Mouse (Mus musculus) CD4-positive naive resting alpha-beta T cell, adult 76 days (primary cell): ENCODE data around the gene Mpl. TPM values are rescaled to one million over a fixed set of nuclear protein-coding genes. Genes with fewer than 3 reads are reported as not detected.

ENCODE experiments used
- total RNA-seq: library from RNA; stranded (reverse); gene quantifications from one replicate; pipeline ENCODE4 v1.2.4, GENCODE M21; 2023

Gene Mpl
- 0.32 TPM for total RNA-seq

DNA sequence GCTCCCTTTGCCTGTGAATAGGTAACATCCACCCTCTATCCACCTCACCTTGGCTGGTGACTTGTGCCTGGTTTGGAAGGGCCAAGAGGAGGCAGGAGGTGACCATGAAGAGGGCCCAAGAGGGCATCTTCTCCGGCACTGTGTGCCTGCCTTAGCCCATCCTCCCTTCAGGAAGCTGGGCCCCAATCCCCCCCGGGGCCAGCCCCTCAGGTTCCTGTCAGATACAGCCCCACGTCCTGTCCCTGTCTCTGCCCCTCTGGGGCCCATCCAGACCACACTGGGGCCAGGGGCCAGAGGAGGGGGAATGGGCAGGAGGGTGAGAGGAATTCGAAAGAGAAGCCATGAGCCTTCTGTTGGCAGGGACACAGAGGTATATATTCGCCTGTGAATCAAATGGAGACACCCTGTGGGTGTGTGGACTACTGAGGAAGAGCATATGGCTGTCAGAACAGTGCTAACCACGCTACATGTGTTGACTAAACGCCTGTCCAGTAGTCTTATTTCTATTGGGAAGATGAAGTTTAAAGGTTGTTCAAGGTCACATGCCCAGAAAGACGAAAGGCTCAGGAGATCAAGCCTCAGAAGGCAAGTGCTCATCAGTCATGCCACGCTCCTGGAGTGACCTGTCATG lies at the start of gene Mpl:
Mpl (minus strand) TSS at position 169 of the 631 bp plus-strand sequence.

DNA sequence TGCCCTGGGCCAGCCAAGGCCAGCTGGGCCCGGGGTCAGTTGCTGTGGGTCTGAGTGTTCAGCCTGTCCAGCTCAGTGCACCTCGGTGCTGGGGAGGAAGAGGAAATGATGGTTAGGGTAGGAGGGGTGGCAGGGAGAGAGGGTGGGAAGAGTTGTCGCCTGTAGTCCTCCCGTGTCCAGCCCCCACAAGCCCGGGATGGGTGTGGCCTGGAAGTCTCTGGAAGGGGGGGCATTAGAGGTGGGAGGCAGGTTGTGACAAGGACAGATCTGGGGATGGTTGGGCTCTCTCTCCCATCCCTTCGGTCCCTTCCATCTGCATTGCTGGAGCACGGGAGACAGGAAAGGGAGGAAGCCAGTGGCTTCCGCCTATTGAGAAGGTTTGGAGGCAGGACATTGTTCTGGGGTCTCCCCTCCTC lies 32.4 kb upstream of the Mpl start, which contains the start of gene Tie1:
Tie1 (minus strand) TSS at position 345 of the 416 bp plus-strand sequence.

DNA sequence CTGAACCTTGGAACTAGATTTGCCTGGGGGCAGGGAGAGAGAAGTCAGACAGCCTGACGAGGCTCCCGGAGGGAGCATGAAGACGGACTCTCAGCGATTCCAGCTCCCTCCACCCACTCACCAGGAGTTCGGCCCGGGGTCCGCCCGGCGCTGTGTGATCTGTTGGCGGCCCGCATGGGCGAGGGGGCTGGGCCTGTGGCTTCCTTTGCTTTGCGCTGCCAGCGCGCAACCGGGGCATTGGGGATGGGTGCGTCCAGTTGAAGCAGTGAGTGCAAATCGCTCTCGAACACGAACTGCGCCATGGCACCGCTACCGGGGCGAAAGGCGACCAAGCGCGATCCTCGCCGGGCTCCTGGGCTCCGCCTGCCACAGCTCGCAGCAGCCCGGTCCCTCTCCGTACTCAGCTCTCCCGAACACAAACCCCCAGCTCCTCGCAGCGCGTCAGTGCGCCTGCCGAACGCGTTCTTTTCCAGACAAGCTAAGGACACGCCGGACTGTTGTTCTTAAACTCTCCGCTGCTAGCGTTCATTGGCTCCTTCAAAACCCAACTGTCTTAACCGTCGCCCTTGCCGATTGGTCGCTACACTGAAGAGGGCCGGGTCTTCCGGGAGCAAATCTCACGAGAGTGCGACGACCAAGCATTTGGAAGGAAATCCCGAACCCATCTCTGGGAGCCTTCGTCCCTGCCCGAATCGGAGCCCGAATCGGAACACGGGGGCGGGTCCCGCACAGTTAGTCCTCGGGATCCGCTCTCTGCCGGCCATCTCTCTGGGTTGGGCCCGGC lies 20.3 kb downstream of the Mpl start, which contains the start of gene Cdc20:
Cdc20 (minus strand) TSS at position 533 of the 784 bp plus-strand sequence.

DNA sequence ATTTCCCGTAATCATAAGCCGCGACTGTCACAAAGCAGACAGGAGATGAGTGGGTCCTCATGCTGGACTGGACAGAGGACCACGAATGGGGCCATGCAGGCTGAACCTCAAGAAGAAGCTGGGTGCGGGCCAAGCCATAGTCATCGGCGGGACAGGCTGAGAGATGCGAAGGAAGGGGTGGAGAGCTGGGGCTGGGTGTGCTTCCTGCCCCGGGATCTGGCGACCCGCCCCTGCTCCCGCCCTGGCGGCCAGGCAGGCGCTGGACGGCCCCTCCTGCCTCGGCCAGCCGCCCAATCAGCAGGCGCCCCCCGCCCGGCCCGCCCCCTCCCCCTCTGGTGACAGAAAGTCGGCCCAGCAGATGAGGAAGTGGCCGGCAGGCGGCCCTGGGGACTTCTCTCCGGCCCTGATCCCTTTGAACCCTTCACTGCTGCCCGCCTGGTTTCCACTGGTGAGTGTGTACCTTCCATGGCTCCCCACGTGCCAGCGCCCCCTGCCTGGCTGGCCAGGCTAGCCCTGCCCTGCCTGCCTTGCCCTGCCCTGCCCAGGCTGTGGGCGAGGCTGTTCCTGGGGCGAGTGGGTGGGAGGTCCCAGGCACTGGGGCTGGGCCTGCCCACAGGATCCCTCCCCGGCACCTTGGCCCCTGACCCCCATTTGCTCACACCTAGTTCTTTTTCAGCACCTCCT lies 29.4 kb downstream of the Mpl start, which contains the start of gene Elovl1:
Elovl1 (plus strand) TSS at position 326 of the 684 bp plus-strand sequence.

DNA sequence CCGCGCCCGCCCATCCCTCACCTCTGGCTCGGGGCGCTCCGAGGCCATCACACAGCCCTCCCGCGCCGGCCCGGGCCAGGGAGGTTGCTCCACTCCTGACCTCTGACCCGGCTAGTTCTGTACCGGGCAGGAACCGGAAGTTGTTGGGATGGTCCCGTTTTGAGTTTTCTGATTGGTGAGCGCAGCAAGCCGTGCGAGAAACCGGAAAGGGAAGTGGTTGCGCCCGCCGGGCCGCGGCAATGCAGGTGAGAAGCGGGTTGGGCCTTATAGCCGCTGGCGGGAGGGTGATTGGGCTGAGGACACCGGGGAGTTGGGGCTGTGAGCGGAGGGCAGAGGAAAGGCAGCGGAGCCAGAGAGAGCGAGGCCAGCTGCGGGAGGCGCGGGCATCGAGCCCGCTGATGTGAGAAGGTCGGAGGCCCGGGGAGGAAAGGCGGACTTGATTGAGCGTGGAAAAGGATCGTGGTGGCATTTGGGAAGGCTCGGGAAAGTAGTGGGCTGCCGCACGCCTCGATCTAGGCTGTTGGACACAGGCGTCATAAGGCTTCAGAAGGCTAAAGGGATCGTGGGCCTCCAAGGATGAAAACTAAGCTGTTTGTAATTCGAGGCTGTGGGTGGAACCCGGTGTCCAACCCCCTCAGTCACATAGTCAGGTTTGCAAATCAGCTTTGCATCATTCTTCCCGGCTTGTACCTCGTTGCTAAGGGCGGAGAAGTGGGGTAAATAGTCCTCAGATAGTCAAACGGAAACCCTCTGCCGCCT lies 48.0 kb downstream of the Mpl start, which contains the start of the genes Szt2 and Med8:
Szt2 (minus strand) TSS at position 132 of the 759 bp plus-strand sequence.
Med8 (plus strand) TSS at position 196 of the 759 bp plus-strand sequence.

Other genes starting within 250 kb of the Mpl start
- 4.2 TPM for gene Ptprf, start 166.1 kb downstream of the Mpl start, total RNA-seq
- gene Szt2, start 48.2 kb downstream of the Mpl start, total RNA-seq: 78.7 TPM
- gene Med8, start 48.2 kb downstream of the Mpl start, total RNA-seq: 75.2 TPM
- gene Elovl1, start 29.4 kb downstream of the Mpl start, total RNA-seq: 33.0 TPM
- 2.8 TPM for gene Cdc20, start 20.2 kb downstream of the Mpl start, total RNA-seq
- not detected for gene Tie1, start 32.5 kb upstream of the Mpl start, total RNA-seq
- gene 2610528J11Rik, start 69.5 kb upstream of the Mpl start, total RNA-seq: not detected
- not detected for gene Tmem125, start 86.5 kb upstream of the Mpl start, total RNA-seq
- gene Cfap57, start 163.3 kb upstream of the Mpl start, total RNA-seq: not detected
- 65.9 TPM for gene Ebna1bp2, start 163.3 kb upstream of the Mpl start, total RNA-seq
- not detected for gene Olfr62, start 201.4 kb upstream of the Mpl start, total RNA-seq
- not detected for gene Olfr1342, start 235.2 kb upstream of the Mpl start, total RNA-seq
- not detected for gene Olfr1341, start 246.0 kb upstream of the Mpl start, total RNA-seq